Mouse (Mus musculus): ENCODE data around the gene Sytl2. TPM values are rescaled to one million over a fixed set of nuclear protein-coding genes. Genes with fewer than 3 reads are reported as not detected.

Gene Sytl2
- polyA plus RNA-seq, 1 experiment from 2014 or later: 16.0 TPM

- WGBS: 68% methylated on average over 3 of the region's 3 CpGs
- Histone ChIP-seq H3K27me3 (no peaks in the 10 kb centered on the region), H3K4me3 (no peak overlapping the region), H3K9ac (no peak overlapping the region), H3K9me3 (no peaks in the 10 kb centered on the region), H3K36me3 (no peaks in the 10 kb centered on the region), H3K4me2 (replicated peaks) (no peak overlapping the region), H3K27ac (no peak overlapping the region), H3K4me1 (no peaks in the 10 kb centered on the region)
- ATAC-seq (ENCODE audit: low FRiP score, low read depth): no peak
Measured at GRCm38 (mm10) chr7:90313421-90313820, 11.4 kb downstream of the Sytl2 start.

GRCm38 (mm10) chr7:90316823-90317222, 14.8 kb downstream of the Sytl2 start:
- no peak for ATAC-seq (ENCODE audit: low FRiP score, low read depth)
- H3K4me1 ChIP-seq: no peaks in the 10 kb centered on the region
- no peaks in the 10 kb centered on the region for H3K9me3 ChIP-seq
- H3K4me3 ChIP-seq: no peak overlapping the region
- H3K4me2 ChIP-seq (replicated peaks): no peak overlapping the region
- H3K36me3 ChIP-seq: no peaks in the 10 kb centered on the region
- WGBS: 88% methylated on average over 2 of the region's 2 CpGs
- H3K27me3 ChIP-seq: no peaks in the 10 kb centered on the region
- H3K27ac ChIP-seq: no peak overlapping the region
- H3K9ac ChIP-seq: no peak overlapping the region

DNA sequence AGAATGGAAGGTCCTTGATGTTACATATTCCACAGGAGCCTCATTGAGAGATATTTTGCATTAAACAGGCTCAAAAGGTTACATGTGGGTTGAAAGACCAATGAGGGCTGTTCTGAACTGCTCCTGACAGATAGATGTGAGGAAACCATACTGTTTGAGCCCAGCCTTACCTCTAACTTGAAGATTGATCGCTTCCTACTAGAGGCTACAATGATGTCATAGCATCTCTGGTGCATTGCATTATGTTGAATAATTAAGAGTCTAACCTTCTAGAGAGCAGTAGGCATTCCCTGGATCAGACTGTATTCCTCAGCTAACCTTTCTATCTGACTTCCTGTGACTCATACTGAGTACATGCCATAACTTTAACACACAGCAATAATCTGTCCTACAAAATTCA, 17.4 kb downstream of the Sytl2 start:
- WGBS: 76% methylated on average over 1 of the region's 1 CpGs
- no peak for ATAC-seq (ENCODE audit: low FRiP score, low read depth)
- no peaks in the 10 kb centered on the region for H3K9me3 ChIP-seq
- no peaks in the 10 kb centered on the region for H3K27me3 ChIP-seq
- no peak overlapping the region for H3K4me3 ChIP-seq
- no peaks in the 10 kb centered on the region for H3K36me3 ChIP-seq
- no peak overlapping the region for H3K27ac ChIP-seq
- no peak overlapping the region for H3K9ac ChIP-seq
- H3K4me1 ChIP-seq: no peaks in the 10 kb centered on the region
- H3K4me2 ChIP-seq (replicated peaks): no peak overlapping the region

DNA sequence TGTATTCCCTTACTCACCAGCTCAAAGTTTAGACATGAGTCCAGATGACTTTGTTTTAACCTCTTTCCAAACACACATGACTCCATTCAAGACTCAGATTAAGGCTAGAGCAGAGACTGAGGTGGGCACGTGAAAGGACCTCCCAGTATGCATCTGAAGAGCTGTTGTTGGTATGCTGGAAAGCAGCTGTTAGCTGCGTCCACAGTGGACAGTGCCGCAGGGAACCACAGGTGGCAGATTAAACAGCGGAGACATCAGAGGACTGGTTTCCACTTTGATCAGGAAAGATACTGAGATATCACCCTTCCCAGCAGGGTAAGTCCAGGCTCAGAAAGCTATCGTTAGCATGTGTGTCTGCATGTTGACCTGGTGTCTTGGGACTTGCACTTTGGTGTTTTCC, 18.1 kb downstream of the Sytl2 start:
- 42% methylated on average over 5 of the region's 5 CpGs for WGBS
- Histone ChIP-seq H3K27me3 (no peaks in the 10 kb centered on the region), H3K4me2 (replicated peaks) (no peak overlapping the region), H3K9ac (no peak overlapping the region), H3K36me3 (no peaks in the 10 kb centered on the region), H3K4me3 (no peak overlapping the region), H3K27ac (no peak overlapping the region), H3K9me3 (no peaks in the 10 kb centered on the region), H3K4me1 (no peaks in the 10 kb centered on the region)
- ATAC-seq (ENCODE audit: low FRiP score, low read depth): peak; percentile 57; the same call in 1 of the 2 replicates

- Histone ChIP-seq H3K27ac (no peak overlapping the region), H3K27me3 (no peaks in the 10 kb centered on the region), H3K9me3 (no peaks in the 10 kb centered on the region), H3K4me1 (no peaks in the 10 kb centered on the region), H3K9ac (no peak overlapping the region), H3K36me3 (no peaks in the 10 kb centered on the region), H3K4me2 (replicated peaks) (no peak overlapping the region), H3K4me3 (no peak overlapping the region)
- no peak for ATAC-seq (ENCODE audit: low FRiP score, low read depth)
- WGBS: 92% methylated on average over 4 of the region's 4 CpGs
Measured at GRCm38 (mm10) chr7:90325166-90325565, 23.1 kb downstream of the Sytl2 start.

GRCm38 (mm10) chr7:90330200-90330599, 28.1 kb downstream of the Sytl2 start:
- Histone ChIP-seq H3K4me2 (replicated peaks) (no peak overlapping the region), H3K36me3 (no peaks in the 10 kb centered on the region), H3K9ac (no peak overlapping the region), H3K9me3 (no peaks in the 10 kb centered on the region), H3K4me1 (no peaks in the 10 kb centered on the region), H3K4me3 (no peak overlapping the region), H3K27ac (no peak overlapping the region), H3K27me3 (no peaks in the 10 kb centered on the region)
- ATAC-seq (ENCODE audit: low FRiP score, low read depth): no peak
- 88% methylated on average over 1 of the region's 1 CpGs for WGBS

GRCm38 (mm10) chr7:90332483-90333065, 30.5 kb downstream of the Sytl2 start:
- WGBS: 82% methylated on average over 3 of the region's 3 CpGs
- ATAC-seq (ENCODE audit: low FRiP score, low read depth): no peak
- Histone ChIP-seq H3K27me3 (no peaks in the 10 kb centered on the region), H3K9ac (no peak overlapping the region), H3K4me1 (no peaks in the 10 kb centered on the region), H3K27ac (no peak overlapping the region), H3K9me3 (no peaks in the 10 kb centered on the region), H3K4me3 (no peak overlapping the region), H3K4me2 (replicated peaks) (no peak overlapping the region), H3K36me3 (no peaks in the 10 kb centered on the region)

DNA sequence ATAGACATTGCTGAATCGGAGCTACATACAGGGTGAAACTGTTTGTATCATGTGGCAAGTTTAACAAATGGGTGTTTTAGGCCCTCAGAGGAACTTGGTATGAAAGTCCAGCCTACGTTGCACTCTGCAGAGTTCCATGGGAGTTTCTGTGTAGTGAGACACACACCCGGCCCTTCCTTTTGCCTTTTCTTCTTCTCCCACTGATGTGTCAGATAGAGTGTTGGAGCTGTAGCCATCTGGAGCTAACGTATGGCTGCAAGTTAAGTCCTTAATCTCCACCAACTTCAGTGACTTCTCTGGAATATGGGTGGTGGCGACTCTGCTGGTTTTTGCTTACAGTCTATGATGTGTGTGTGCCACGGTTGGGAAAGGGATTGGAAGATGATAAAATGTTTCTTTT, 32.3 kb downstream of the Sytl2 start:
- H3K27me3 ChIP-seq: no peaks in the 10 kb centered on the region
- H3K4me1 ChIP-seq: no peaks in the 10 kb centered on the region
- H3K9ac ChIP-seq: no peak overlapping the region
- H3K4me3 ChIP-seq: no peak overlapping the region
- H3K36me3 ChIP-seq: no peaks in the 10 kb centered on the region
- no peak for ATAC-seq (ENCODE audit: low FRiP score, low read depth)
- 82% methylated on average over 6 of the region's 6 CpGs for WGBS
- no peak overlapping the region for H3K4me2 ChIP-seq (replicated peaks)
- no peaks in the 10 kb centered on the region for H3K9me3 ChIP-seq
- H3K27ac ChIP-seq: no peak overlapping the region

DNA sequence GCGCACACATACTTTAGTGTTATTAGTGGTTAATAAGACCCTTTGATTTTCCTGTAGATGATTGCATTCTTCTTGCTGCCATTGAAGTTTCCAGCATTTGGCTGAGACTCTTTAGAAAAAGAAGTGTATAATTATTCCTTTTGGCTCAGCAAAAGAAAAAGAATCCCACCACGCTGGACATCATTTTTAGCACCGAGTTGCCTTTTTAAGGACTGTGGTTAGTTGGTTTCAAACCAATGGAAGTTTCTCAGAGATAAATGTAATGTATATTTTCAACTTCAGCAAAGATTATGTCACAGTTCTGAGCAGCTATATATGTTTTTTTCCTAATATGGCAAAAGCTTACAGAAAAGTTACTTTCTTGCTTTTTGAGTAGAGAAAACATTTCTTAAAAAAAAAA, 32.8 kb downstream of the Sytl2 start:
- ATAC-seq (ENCODE audit: low FRiP score, low read depth): no peak
- WGBS: 88% methylated on average over 3 of the region's 3 CpGs
- no peak overlapping the region for H3K27ac ChIP-seq

DNA sequence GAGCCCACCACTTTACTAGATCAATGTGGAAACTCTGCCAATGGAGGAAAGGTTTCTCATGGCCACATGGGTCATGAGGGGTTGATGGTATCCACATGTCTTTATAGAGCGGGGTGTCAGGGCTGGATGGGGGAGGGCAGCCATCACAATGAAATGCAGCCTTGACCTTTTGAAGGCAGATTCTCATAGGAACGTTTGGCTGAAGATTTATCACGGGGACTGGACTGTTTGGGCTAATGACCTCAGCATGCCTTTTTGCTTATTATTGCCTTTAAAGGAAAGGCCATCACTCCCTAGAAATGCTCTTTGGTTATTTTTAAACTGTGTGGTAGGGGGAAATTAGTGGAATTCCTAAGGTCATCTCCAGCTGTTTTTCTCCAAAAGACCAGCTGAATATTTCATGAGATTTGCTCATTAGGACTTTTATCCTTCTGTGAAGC, 33.7 kb downstream of the Sytl2 start:
- Histone ChIP-seq H3K9ac (no peak overlapping the region), H3K9me3 (no peaks in the 10 kb centered on the region), H3K27ac (no peak overlapping the region), H3K4me1 (no peaks in the 10 kb centered on the region), H3K4me3 (no peak overlapping the region), H3K36me3 (no peaks in the 10 kb centered on the region), H3K27me3 (no peaks in the 10 kb centered on the region), H3K4me2 (replicated peaks) (no peak overlapping the region)
- 30% methylated on average over 3 of the region's 3 CpGs for WGBS
- no peak for ATAC-seq (ENCODE audit: low FRiP score, low read depth)

More for the DNA sequence above, 32.8 kb downstream of the Sytl2 start:
- Histone ChIP-seq H3K4me2 (replicated peaks) (no peak overlapping the region), H3K4me1 (no peaks in the 10 kb centered on the region), H3K27me3 (no peaks in the 10 kb centered on the region), H3K4me3 (no peak overlapping the region), H3K9ac (no peak overlapping the region), H3K36me3 (no peaks in the 10 kb centered on the region), H3K9me3 (no peaks in the 10 kb centered on the region)

- WGBS: 47% methylated on average over 12 of the region's 12 CpGs
Measured at GRCm38 (mm10) chr7:90341212-90341957, 39.3 kb downstream of the Sytl2 start.

DNA sequence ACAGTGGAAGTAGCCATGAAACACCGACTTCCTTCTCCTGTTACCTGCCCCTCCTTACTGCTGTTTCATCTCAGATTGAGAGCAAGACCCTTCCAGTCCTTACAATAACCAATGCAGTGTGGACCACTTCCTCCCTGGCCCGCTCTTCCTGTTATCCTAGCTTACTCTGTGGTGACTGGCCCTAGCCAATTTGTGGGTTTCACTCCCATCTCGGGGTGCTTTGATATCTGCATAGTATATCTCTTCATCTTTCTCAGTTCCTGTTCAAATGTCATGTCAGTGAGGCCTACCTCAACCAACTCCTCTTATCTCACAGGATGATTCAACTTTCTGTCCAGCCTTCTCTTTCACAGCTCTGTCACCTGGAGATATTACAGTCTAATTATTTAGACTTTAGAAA, 42.9 kb downstream of the Sytl2 start:
- ATAC-seq (ENCODE audit: low FRiP score, low read depth): no peak
- no peaks in the 10 kb centered on the region for H3K27me3 ChIP-seq
- no peak overlapping the region for H3K27ac ChIP-seq
- no peak overlapping the region for H3K4me2 ChIP-seq (replicated peaks)
- H3K9ac ChIP-seq: no peak overlapping the region
- H3K36me3 ChIP-seq: no peaks in the 10 kb centered on the region
- 82% methylated on average over 3 of the region's 3 CpGs for WGBS
- no peak overlapping the region for H3K4me3 ChIP-seq
- H3K4me1 ChIP-seq: peaks cover 9% of the 10 kb centered on the region; the same call in 1 of the 2 replicates
- no peaks in the 10 kb centered on the region for H3K9me3 ChIP-seq

More at GRCm38 (mm10) chr7:90341212-90341957, 39.3 kb downstream of the Sytl2 start:
- no peaks in the 10 kb centered on the region for H3K27me3 ChIP-seq
- H3K4me1 ChIP-seq: peaks cover 9% of the 10 kb centered on the region; the same call in 1 of the 2 replicates
- H3K36me3 ChIP-seq: no peaks in the 10 kb centered on the region
- ATAC-seq (ENCODE audit: low FRiP score, low read depth): peak; percentile 71
- H3K4me2 ChIP-seq (replicated peaks): no peak overlapping the region
- no peak overlapping the region for H3K9ac ChIP-seq
- H3K4me3 ChIP-seq: no peak overlapping the region
- H3K27ac ChIP-seq: no peak overlapping the region
- no peaks in the 10 kb centered on the region for H3K9me3 ChIP-seq
